Mouse (Mus musculus): ENCODE data around the gene Dna2.

Dna2 gene

DNA sequence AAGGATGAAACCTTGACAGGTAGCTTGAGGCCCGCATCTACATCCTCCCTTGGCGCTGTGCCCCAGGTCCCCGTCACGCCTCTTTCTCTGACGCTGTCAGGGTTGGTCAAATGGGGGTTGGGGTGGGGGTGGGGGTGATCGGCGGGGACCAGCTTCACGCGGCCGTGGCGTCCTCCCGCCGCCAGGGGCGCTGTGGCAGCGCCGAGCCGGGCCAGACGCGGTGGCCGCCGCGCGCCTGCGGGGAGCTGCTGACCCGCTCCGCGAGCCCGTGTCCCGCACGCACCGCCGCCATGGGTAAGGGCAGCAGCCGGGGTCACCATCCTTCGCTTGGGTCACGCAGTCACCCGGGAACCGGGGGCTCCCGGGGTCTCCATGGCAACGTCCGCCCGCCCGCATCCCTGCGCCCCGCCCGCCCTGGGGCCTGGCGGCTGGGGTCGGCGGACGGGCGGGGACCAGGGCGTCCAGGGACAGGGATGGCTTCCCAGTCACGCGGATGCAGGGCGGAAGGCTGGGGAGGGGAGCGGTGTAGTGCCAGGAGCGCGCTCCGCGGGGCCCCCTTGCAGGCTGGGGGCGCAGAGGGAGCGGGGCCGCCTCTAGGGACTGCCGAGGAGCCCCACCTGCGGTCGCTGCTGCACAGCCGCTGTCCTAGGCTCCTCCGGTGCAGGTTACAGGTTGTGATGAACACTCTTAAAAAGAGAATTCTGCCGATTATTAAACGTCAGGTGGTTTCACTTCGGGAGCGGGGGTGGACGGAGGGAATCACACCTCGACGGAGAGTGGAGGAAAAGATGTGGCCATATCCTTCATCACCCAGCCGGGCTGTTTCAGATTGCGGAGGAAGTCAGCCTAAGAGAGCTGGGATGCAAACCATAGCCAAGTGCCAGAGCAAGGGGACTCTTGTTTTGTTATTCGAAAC lies 33.5 kb downstream of the Dna2 start, which contains the start of gene Rufy2:
Gene Rufy2 (plus strand): TSS at position 185 of the 916 bp plus-strand sequence.
- under 1% methylated on average over 74 of the region's 77 CpGs for WGBS

DNA sequence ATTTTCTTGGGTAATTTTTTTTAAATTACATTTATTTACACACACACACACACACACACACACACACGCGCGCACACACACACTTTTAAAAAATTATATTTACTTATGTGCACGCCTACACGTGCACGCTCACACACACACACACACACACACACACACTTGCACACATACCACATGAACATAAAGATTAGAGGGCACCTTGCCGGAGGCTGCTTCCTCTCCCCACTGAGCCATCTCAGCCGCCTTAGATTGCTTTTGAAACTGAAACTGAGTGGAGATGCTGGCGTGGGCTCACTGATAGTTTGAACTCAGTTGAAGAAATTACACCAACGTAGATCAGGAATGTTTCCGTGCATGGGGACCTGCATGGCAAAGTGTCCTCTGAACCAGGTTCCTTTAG lies 37.2 kb downstream of the Dna2 start:
- WGBS = 91% methylated on average over 11 of the region's 11 CpGs

DNA sequence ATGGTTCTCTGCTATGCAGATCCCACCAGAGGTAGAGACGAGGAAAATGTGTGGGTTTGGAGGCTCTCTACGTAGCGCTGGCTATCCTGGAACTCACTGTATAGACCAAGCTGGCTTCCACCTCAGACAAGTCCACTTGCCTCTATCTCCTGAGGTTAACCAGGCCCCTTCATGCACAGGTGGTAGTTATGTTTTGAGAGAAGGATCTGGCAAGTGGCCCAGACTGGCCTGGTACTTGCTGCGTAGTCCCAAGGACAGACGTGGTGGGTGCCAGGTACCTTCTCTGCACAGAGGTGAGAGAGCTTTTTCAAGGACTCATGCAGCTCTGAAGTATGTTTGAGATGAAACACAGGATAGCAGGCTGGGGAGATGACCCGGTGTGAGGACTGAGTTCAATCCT lies 37.7 kb downstream of the Dna2 start:
- 84% methylated on average over 6 of the region's 6 CpGs for WGBS

DNA sequence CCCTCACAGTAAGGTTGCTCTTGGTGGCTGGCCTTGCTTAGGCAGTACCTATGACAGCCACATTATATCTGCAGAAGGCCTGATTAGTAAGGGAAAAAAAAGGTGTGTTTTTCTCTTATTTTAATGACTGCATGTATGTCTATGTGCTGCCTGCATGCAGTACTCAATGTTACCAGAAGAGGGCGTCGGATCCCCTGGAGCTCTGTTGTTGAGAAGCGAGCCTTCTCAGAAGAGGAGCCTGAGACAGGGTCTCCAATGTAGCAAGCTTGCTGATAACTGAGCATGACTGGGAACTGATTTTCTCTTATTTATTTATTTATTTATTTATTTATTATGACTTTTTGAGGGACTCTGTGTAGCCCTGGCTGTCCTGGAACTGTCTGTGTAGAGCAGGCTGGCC lies 40.5 kb downstream of the Dna2 start:
- WGBS = 30% methylated on average over 3 of the region's 3 CpGs

DNA sequence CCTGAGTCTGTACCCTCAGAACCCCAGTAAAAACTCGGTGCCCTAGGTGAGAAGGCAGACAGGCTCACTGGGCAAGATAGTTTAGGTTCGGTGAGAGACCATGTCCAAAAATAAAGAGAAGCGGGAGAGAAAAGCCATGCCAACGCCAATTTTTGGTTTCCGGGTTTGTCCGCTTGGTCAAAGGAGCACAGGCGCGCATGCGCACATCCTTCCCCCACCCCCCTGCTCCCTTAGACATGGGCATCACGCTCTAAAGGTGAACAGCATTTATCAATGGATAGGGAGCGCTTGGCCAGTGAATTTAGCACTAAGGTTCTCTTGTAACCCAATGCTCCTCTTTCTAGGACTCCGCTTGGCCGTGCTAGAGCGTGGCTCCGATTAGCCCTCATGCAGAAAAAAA lies 43.8 kb downstream of the Dna2 start:
- WGBS = 94% methylated on average over 15 of the region's 15 CpGs

DNA sequence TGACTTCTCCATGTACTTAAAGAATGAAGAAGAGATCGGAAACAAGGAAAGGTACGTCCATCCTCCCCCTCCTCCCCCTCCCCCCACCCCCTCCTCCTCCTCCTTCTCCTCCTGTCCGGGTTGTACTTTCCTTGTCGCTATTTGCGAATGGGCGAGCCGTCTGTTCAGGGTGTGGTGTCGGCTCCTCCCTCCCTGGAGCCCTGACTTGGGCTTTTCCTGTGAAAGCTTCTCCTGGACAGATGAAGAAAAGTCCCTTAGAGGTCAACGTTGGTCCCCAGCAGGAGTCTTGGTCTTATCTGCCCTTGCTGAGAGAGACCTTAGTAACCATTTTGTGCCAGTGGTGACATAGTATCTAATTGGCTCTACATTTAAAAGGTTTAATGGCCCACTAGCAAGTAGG lies 47.2 kb downstream of the Dna2 start:
- WGBS = 68% methylated on average over 6 of the region's 9 CpGs

DNA sequence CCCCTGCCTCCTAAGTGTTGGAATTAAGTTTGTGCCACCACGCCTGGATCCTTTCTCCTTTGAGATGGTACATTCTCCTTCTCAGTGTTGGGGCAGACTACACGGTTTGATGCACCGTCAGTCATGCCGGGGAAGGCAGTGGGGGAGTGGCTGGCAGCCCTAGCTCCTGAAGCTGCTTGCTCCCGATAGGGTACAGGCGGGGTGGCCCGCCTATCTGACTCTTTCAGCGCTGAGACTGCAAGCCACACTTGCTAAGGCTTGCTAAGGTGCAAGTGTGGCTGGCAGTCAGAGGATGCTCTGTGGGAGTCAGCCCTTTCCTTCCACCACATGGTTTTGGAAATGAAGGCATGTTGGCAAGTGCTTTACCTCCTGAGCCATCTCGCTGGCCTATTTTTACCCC lies 53.8 kb downstream of the Dna2 start:
- WGBS = 45% methylated on average over 9 of the region's 9 CpGs

DNA sequence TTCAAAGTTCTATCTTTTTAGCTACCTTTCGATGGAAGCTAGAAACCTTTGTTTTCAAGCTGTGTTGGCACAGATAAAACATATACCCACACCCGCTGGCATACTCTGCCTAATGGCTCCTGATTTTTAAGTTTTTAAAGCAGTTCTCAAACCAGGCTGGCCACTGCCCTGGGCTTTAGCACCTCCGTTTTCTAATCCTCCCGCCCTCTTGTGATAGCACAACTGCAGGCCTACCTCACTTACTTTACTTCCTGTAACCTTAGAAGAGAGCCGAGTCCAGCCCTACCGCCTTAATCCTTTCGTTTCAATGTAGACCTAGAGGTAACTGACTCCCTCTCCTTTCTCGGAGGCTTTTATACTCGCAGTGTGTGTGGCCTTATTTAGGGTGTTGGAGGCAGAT lies 56.4 kb downstream of the Dna2 start:
- 70% methylated on average over 9 of the region's 9 CpGs for WGBS

DNA sequence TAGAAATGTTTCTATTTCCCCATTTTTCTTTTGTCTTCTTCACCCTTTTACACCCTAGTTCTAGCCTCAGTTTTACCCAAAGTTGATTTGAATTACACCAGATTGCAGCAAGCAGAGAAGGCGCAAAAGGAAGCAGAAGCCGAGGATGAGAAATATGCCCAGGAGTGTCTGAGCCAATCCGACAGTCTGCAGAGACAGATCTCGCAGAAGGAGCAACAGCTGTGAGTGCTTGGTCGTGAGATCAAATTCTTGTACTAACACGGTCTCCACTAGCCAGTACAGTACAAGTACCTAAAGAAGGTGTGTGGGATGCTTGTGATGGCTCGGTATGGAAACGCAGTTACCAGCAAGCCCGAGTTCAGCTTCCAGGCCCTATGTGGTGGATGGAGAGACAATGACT lies 57.7 kb downstream of the Dna2 start:
- 57% methylated on average over 9 of the region's 9 CpGs for WGBS

DNA sequence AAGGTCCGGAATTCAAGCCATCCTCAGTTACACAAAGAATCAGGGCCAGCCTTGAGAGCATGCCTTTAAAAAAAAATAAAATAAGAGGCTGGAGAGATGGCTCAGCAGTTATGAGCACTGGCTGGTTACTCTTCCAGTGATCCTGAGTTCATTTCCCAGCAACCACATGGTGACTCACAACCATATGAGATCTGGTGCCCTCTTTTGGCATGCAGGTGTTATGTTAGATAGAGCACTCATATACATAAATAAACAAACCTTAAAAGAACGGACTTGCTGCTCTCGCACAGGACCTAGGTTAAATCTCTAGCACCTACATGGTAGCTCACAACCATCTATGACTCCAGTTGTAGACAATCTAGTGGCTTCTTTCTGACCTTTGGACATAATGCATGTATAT lies 61.4 kb downstream of the Dna2 start:
- WGBS = 51% methylated on average over 3 of the region's 3 CpGs

DNA sequence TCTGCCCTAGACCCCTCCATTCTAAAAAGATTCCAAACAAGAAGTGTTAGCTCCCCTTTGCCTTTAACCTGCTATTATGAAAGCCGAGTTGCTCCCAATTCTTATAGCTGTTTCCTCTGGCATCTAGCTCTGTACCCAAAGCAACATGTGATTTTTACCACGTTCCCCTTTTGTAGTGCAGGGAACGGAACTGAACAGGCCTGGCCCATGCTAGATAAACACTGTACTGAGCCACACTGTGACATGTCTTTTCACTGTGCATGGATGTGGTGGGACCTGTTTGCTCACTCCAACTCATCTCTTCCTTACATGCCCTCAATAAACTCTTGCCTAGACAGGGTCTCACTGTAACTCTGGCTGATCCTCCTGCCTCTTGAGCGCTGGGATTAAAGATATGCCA lies 63.4 kb downstream of the Dna2 start:
- 65% methylated on average over 4 of the region's 4 CpGs for WGBS

DNA sequence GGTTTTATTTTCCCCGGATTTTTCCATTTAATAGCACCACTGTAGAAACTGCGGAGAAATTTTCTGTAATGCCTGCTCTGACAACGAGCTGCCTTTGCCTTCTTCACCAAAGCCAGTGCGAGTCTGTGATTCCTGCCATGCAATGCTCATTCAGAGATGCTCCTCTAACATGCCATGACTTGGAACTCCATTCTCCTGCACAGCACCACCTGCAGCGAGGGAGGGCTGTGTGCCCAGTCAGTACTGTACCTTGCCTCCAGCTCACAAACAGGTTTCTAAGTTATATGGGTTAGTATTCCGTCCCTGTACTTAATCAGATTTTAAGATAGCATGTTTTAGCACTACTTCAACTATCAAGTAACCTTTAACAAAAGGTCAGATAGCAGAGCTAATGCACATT lies 64.7 kb downstream of the Dna2 start:
- WGBS = 82% methylated on average over 6 of the region's 6 CpGs

DNA sequence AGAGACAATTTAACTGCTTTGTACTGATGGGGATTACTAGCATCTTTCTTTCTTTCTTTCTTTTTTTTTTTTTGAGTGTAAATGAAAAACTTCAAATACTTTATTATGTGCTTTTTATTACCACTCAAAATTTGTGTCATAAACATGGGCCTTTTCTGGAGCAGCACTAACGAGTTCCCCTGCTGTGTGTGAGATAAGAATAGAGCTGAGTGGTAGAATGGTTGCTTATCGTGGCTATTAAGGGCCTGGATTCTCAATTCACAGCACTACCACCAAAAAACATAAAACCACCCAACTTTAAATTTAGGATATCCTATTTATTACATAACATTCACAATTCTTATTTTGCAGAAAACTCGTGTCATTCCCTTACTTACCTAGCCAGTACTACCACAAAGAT lies 66.7 kb downstream of the Dna2 start:
- WGBS = 42% methylated on average over 3 of the region's 3 CpGs

DNA sequence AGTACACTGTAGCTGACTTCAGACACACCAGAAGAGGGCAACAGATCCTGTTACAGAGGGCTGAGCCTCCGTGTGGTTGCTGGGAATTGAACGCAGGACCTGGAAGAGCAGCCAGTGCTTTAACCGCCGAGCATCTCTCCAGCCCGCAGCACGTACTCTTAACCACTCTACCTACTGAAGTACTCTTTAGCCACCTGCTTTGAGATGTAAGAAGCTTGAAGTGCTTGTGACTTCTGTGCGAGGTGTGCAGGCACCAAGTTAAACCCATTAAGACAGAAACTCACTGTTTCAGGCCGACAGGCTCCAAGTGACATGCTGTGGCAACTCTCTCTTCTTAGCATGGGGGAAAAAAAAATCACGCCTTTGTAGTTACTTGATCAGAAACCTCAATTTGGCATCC lies 67.3 kb downstream of the Dna2 start:
- WGBS = 83% methylated on average over 9 of the region's 9 CpGs

DNA sequence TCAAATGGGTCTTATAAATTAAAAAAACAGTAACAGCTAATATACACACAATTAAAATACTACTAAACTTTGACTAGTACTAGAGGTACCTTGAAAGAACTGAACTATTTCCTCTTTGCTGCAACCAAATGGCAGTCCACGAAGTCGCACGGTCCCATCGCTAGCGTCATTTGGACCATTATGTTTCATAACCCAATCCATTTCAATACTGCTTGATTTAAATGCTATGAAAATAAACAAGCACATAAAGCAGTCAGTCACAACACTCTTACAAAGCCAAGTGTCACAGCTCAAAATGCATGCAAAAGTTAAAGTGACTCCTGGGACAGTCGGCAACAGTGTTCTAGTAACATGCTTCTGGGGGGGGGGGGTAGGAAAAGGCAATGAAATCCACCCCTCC lies 72.5 kb downstream of the Dna2 start:
- 59% methylated on average over 6 of the region's 6 CpGs for whole genome bisulfite sequencing

DNA sequence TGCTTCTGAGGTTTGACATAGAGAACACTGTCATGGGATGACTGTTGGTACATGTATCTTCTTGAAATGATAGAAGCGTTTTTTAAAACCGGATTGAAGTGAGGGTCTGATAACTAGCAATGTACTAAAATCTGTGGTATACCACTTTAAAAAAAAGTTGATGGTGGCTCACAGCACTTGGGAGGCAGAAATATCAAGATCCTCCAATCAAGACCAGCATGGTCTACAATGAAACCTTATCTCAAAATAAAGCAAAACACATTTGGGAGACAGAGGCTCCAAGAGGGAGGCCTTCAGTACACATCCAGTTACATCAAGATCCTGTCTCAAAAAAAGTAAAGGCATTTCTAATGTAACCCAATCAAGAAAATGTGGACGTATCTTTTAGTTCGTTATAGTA lies 74.9 kb downstream of the Dna2 start:
- 13% methylated on average over 4 of the region's 4 CpGs for WGBS

DNA sequence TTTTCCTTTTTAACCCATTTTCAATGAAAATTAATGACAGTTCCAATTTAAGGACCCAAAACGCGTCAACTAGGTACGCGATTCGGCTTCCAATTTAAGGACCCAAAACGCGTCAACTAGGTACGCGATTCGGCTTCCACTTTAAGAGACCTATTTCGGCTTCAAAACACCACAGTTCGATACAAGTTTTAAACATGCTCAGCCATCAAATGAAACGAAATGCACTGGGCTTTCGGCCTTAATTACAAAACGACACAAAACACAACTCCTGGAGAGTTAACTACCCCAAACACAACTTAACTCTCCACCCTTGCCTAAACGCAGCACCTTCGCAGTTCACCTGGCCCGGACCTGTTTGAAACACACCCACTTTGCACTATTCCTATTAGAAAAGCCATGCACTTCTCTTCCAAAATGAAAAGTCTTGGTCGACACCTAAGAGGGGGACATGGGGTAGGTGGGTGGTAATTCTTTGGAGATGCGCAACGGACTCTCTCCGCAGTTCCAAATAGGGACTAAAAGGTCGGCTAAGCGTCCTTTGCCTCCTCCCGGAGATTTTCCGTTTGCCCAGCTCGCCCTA lies 75.8 kb downstream of the Dna2 start:
- under 1% methylated on average over 27 of the region's 27 CpGs for WGBS

DNA sequence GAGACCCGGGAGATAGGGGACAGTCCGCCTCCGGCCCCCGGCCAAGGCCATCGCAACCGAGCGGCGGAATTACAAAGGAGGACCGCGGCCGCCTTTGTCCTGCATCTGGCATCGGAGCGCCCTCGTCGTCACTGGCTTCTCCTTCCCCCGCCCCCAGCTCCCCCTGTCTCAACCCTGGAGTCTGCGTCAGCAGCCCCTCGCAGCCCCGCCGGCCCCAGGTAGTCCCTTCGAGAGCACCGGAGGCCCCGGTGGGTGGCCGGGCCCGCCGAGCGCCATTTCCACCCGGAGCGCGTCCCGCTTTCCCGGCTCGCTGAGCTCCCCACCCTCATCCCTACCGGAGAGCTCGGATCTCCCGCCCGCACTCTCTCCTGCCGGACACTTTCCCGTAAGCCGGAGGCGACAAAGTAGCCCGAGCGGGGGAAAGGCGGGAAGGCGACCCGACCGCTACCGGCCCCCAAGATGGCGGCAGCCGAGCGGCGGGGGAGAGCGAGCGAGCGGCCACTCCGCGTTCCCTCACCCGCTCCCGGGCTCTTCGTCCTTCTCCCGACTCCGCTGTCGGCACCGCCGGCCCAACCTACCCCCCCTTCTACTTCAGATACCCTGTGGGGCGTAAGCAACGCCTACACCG lies 76.4 kb downstream of the Dna2 start:
- under 1% methylated on average over 68 of the region's 68 CpGs for WGBS

All from cerebral cortex, adult 2 months (tissue).